Mouse (Mus musculus) heart, embryonic 11.5 days (tissue): ENCODE data around the gene Cib4. TPM values are rescaled to one million over a fixed set of nuclear protein-coding genes. Genes with fewer than 3 reads are reported as not detected.
A peak's percentile ranks its signal among the peaks of the same experiment; 100 is the strongest.

Experiments
- ATAC-seq: fragments of 200-750 bp; cut with Nextera tagmentation; replicated peaks from 2 replicates; pipeline ENCODE4 v1.8.0; 2017; ENCODE audit warnings: moderate library complexity; ENCODE audit not compliant: insufficient number of reproducible peaks, low FRiP score, low TSS enrichment
- H3K27ac ChIP-seq: fragments of 300-500 bp; sonication (generic); 2 replicates; pipeline ENCODE4 v1.5.1; 2014; ENCODE audit warnings: mild to moderate bottlenecking, low read depth, low read length
- H3K27me3 ChIP-seq: fragments of 300-500 bp; sonication (generic); 2 replicates; pipeline ENCODE4 v1.6.1; 2014; ENCODE audit warnings: mild to moderate bottlenecking, low read length, mixed read lengths; ENCODE audit not compliant: control insufficient read depth, insufficient read depth
- H3K36me3 ChIP-seq: fragments of 300-500 bp; sonication (generic); 2 replicates; pipeline ENCODE4 v1.6.1; 2014; ENCODE audit warnings: mild to moderate bottlenecking, low read length, moderate library complexity, mixed read lengths; ENCODE audit not compliant: control insufficient read depth, insufficient read depth
- H3K4me1 ChIP-seq: fragments of 300-500 bp; sonication (generic); 2 replicates; pipeline ENCODE4 v1.6.1; 2014; ENCODE audit warnings: low read length; ENCODE audit not compliant: control insufficient read depth, insufficient read depth
- H3K4me2 ChIP-seq: fragments of 300-500 bp; sonication (generic); 2 replicates; pipeline ENCODE4 v1.6.1; 2014; ENCODE audit warnings: mild to moderate bottlenecking, moderate library complexity
- H3K4me3 ChIP-seq: fragments of 300-500 bp; sonication (generic); 2 replicates; pipeline ENCODE4 v1.5.1; 2014; ENCODE audit warnings: low read depth, low read length
- H3K9ac ChIP-seq: fragments of 300-500 bp; sonication (generic); 2 replicates; pipeline ENCODE4 v1.6.1; 2014; ENCODE audit warnings: mild to moderate bottlenecking, low read depth, low read length, moderate library complexity
- H3K9me3 ChIP-seq: fragments of 300-500 bp; sonication (generic); replicated peaks from 2 replicates; pipeline ENCODE4 v1.6.1; 2016; ENCODE audit warnings: low read length; ENCODE audit not compliant: control insufficient read depth
- WGBS: fragments of 180-500 bp; shearing (Covaris S2); extraction: QIAGEN DNeasy Blood & Tissue Kit; methylation state at CpG from one replicate; pipeline ENCODE4 v1.1.7; 2014; ENCODE audit not compliant: insufficient replicate concordance; 5-methylcytosine and 5-hydroxymethylcytosine counted together
- polyA plus RNA-seq: library from polyadenylated mRNA; unstranded; fragments of >200 nt; fragmentation: Nextera tagmentation; extraction: Ambion mirVana; gene quantifications from 2 replicates; pipeline ENCODE4 v1.2.1, GENCODE M21; 2014

Gene Cib4
- polyA plus RNA-seq, 1 experiment from 2014 or later = not detected

DNA sequence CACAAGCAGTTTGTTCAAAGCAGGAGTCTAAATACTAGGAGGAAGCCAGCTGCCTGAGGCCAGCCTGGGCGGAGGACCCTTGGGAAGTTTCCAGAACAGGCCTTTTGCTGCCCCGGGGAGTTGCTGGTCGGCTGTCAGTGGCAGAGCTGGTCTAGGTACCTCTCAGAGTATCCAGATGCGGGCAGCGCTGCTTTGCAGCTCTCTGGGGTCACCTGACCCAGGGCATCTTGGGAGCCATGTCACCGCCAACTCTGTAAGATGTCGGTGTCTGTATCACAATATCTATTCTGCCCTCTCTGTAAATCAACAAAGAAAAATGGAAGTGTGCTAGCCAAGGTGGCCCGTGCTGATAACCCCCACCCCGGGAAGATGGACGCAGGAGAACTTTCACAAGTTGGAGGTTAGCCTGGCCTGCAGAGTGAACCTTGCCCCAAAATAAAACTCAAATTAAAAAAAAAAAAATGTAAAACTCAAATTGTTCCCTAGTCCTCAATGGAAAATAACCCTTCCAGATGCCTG, 25.4 kb downstream of the Cib4 start:
- Histone ChIP-seq H3K4me2 (no peak overlapping the region), H3K4me1 (peaks cover 6% of the 10 kb centered on the region; the same call in 1 of the 2 replicates), H3K9ac (no peak overlapping the region), H3K36me3 (no peaks in the 10 kb centered on the region), H3K9me3 (no peaks in the 10 kb centered on the region), H3K4me3 (no peak overlapping the region), H3K27ac (no peak overlapping the region), H3K27me3 (no peaks in the 10 kb centered on the region)
- 68% methylated on average over 10 of the region's 10 CpGs for WGBS
- no peak for ATAC-seq

DNA sequence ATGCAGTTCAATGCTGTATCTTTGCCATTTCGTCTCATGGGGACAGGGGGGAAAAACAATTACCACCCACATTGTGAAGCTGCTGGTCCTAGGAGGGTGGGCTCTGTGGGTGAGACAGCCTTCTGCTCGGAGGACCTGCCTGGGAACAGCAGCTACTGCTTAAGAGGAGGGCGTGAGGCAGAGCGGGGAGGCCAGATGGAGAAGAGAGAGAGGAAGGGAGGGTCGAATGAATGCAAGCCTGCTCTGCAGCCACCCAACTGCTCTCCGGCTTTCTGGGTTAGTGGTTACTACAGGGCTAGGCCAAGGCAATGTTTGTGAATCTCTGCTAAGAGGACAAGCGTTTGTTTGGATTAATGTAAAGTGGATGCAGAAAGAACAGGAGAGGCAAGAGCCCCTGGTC, 26.1 kb downstream of the Cib4 start:
- Histone ChIP-seq H3K4me2 (no peak overlapping the region), H3K36me3 (no peaks in the 10 kb centered on the region), H3K27ac (no peak overlapping the region), H3K9ac (no peak overlapping the region), H3K9me3 (no peaks in the 10 kb centered on the region), H3K4me3 (no peak overlapping the region), H3K4me1 (peaks cover 6% of the 10 kb centered on the region; the same call in 1 of the 2 replicates), H3K27me3 (no peaks in the 10 kb centered on the region)
- ATAC-seq = no peak
- WGBS = 34% methylated on average over 7 of the region's 7 CpGs

DNA sequence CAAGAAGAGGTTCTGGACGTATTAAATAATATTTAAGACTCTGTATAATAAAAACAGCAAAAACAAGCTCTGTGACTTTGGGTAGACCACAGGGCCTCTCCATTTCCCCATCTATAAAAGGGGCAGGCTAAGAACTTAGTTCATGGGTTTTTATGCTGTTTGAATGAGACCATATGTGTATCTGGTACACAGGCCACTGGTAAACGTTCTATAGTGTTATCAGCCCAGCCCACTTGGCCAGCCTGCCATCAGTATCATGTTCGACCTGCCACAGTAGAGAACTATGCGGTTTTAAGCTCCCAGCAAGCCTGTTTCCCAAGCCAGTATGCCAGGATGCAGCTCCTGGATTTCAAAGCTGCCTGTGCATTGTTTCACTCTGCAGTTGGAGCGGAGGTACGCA, 27.1 kb downstream of the Cib4 start:
- Histone ChIP-seq H3K27me3 (no peaks in the 10 kb centered on the region), H3K4me3 (no peak overlapping the region), H3K9ac (0 out of 2 replicates have a peak overlapping the region, but pooled peaks have one; percentile 1), H3K4me1 (peaks cover 6% of the 10 kb centered on the region; the same call in 1 of the 2 replicates), H3K27ac (no peak overlapping the region), H3K9me3 (no peaks in the 10 kb centered on the region), H3K4me2 (no peak overlapping the region), H3K36me3 (no peaks in the 10 kb centered on the region)
- WGBS = 67% methylated on average over 6 of the region's 6 CpGs
- no peak for ATAC-seq

DNA sequence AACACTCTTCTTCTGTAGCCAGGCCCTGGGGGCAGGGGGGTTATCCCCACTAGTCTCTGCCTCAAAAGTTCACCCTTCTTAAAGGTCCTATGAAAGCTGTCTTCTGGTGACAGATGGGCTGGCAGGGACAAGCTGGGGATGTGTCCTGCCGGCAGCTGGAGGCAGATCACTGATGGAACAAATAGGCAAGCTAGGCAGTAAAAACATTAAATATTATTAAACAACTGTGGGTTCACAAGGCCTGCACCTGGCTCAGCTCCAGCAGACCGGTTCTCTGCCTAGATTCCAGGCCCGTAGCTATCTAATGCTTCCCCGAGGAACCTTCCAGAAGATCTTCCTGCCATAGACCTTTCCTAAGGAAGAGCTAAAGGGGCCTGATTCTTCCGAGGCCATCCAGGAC, 27.5 kb downstream of the Cib4 start:
- Histone ChIP-seq H3K27me3 (no peaks in the 10 kb centered on the region), H3K4me2 (no peak overlapping the region), H3K4me3 (no peak overlapping the region), H3K36me3 (no peaks in the 10 kb centered on the region), H3K4me1 (peaks cover 6% of the 10 kb centered on the region; the same call in 1 of the 2 replicates), H3K9ac (0 out of 2 replicates have a peak overlapping the region, but pooled peaks have one; percentile 1), H3K9me3 (no peaks in the 10 kb centered on the region), H3K27ac (no peak overlapping the region)
- no peak for ATAC-seq
- WGBS = 69% methylated on average over 5 of the region's 5 CpGs

DNA sequence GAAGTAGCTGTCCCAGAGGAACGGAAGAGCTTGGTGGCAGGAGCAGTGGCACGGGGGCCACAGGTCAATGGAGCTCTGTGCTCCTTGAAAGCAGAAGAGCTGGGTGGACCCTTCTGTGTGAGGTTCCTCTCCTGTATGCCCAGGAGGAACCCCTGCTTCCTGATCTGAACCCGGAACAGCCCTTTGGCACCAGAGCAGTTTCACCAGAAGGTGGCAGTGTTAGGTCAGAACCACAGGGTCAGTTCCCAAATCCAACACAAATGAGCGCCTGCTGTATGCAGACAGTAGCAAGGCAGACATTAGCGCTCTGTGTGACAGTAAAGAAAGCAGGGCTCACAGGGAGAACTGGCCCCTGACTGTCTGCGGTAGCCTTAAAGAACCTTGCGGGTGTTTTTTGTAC, 29.3 kb downstream of the Cib4 start:
- ATAC-seq = no peak
- peaks cover 6% of the 10 kb centered on the region; the same call in 1 of the 2 replicates for H3K4me1 ChIP-seq
- H3K36me3 ChIP-seq = no peaks in the 10 kb centered on the region
- no peaks in the 10 kb centered on the region for H3K27me3 ChIP-seq
- H3K4me3 ChIP-seq = no peak overlapping the region
- no peak overlapping the region for H3K27ac ChIP-seq
- no peaks in the 10 kb centered on the region for H3K9me3 ChIP-seq
- 58% methylated on average over 7 of the region's 7 CpGs for WGBS
- H3K4me2 ChIP-seq = no peak overlapping the region
- no peak overlapping the region for H3K9ac ChIP-seq

DNA sequence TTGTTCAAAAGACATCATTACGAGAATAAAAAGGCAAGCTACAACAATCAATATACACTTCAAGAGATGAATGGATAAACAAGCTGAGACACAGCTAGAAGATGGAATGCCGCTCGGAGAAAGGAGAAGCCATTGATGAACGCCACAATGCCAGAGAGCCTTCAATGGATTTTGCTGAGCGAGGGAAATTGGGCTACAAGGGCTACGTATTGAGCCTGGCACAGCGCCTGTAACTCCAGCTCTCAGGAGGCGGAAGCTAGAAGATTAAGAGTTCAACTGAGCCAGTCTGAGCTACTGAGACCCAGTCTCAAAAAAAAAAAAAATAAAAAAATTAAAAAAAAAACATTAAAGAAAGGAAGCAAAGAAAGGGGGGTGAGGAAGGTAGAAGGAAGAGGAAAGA, 32.5 kb downstream of the Cib4 start:
- WGBS = 87% methylated on average over 8 of the region's 8 CpGs
- Histone ChIP-seq H3K36me3 (no peaks in the 10 kb centered on the region), H3K9ac (no peak overlapping the region), H3K9me3 (no peaks in the 10 kb centered on the region), H3K4me3 (no peak overlapping the region), H3K27me3 (no peaks in the 10 kb centered on the region), H3K27ac (no peak overlapping the region), H3K4me2 (no peak overlapping the region), H3K4me1 (no peaks in the 10 kb centered on the region)
- no peak for ATAC-seq

DNA sequence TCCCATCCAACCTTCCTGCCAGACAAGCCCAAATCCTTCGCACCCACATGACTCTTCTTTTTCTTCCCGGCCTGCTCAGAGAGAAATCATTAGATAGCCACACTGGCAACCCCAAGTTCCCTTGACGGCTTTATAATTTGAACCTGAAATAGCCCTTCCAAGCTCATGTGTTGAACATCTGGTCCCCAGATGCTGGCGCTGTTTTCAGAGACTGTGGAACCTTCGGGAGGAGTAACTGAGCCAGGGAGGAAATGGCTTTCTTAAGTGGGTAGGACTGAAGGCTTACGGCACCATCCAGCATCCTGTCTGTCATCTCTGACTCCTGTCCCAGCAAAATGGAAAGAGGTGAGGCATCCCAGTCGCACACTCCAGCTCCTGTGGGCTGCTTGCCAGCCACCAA, 48.3 kb downstream of the Cib4 start:
- 59% methylated on average over 7 of the region's 7 CpGs for WGBS
- H3K27me3 ChIP-seq = no peaks in the 10 kb centered on the region
- no peaks in the 10 kb centered on the region for H3K9me3 ChIP-seq
- H3K4me1 ChIP-seq = no peaks in the 10 kb centered on the region
- no peak overlapping the region for H3K4me3 ChIP-seq
- no peak overlapping the region for H3K4me2 ChIP-seq
- H3K36me3 ChIP-seq = no peaks in the 10 kb centered on the region
- H3K27ac ChIP-seq = no peak overlapping the region
- ATAC-seq = no peak; the same call in 1 of the 2 replicates
- no peak overlapping the region for H3K9ac ChIP-seq

DNA sequence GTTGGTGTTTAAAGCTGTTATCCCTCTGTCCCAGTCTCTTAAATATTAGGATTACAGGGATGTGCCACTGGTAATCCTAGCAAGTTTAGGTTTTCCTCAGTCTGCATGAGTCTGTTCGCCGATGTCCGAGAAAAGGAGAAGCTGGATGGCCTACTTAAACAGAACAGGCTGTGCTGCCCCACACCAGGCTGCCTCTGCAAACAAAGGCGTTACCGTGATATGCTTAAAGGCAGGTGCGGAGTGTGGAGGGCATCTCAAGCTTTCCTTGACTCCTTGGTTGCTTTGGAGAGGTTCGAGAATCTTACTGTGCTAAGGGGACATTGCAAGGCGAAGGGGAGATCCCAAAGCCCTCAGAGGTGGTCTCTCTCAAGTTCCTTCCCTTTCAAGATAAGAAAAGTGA, 48.8 kb downstream of the Cib4 start:
- no peak overlapping the region for H3K4me2 ChIP-seq
- no peak overlapping the region for H3K9ac ChIP-seq
- no peak overlapping the region for H3K27ac ChIP-seq
- no peaks in the 10 kb centered on the region for H3K36me3 ChIP-seq
- H3K27me3 ChIP-seq = no peaks in the 10 kb centered on the region
- 76% methylated on average over 8 of the region's 8 CpGs for WGBS
- no peak for ATAC-seq
- no peaks in the 10 kb centered on the region for H3K4me1 ChIP-seq
- H3K4me3 ChIP-seq = no peak overlapping the region
- H3K9me3 ChIP-seq = no peaks in the 10 kb centered on the region

DNA sequence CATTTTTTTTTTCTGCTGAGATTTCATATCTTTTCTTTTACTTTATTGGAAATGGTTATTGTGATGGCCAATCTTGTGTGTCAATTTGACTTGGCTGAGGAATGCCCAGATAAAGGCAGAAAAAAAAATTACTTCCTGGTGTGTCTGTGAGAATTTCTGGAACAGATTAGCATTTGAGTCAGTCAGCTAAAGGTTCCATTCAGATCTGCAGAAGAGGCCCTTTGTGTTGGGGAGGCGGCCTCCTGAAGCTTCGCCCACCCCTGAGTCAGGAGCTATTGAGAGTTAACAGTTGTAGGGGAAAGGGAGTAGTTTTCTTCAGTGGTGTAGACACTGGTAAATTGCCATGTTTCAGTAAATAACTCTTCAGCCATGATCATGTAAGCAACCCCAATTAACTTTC, 50.3 kb downstream of the Cib4 start:
- H3K36me3 ChIP-seq = no peaks in the 10 kb centered on the region
- H3K9ac ChIP-seq = no peak overlapping the region
- no peaks in the 10 kb centered on the region for H3K4me1 ChIP-seq
- 74% methylated on average over 2 of the region's 2 CpGs for WGBS
- no peak overlapping the region for H3K4me3 ChIP-seq
- no peak for ATAC-seq
- H3K27me3 ChIP-seq = no peaks in the 10 kb centered on the region
- H3K9me3 ChIP-seq = no peaks in the 10 kb centered on the region
- H3K4me2 ChIP-seq = no peak overlapping the region
- H3K27ac ChIP-seq = no peak overlapping the region
